Mouse (Mus musculus): ENCODE data around the gene Sept10.
"Not testable (repeated sequence)": the region's sequence is repeated elsewhere in the genome, so short reads cannot be mapped to it uniquely, and the experiment has no call there.

Gene Sept10

GRCm38 (mm10) chr10:59119001-59119400 is 102.6 kb downstream of the Sept10 start:
- DNase-seq, result no peak

GRCm38 (mm10) chr10:59117555-59117954 is 104.1 kb downstream of the Sept10 start:
- DNase-seq, result no peak

- DNase-seq, result no peak
These were observed 105.3 kb downstream of the Sept10 start for GRCm38 (mm10) chr10:59116331-59116730.

DNA sequence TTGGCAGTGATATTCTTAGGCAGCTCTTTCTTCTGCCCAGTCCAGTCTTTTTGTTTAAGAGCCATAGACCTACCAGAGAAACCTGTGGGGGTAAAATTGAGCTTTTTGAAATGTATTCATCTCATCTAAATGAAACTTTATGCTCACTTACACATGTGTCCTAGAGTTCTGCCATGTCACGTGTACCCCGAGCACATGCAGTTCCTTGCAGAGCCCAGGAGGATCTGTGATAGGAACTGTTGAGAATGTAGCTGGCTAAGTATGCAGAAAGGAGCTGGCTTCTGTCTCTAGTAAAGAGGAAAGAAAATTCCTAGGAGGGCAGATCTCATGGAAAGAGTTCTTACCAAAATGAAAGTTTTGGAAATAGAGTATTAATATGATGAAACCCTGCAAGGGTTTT is 106.0 kb downstream of the Sept10 start:
- DNase-seq, result no peak

- DNase-seq, result no peak
These were observed 106.9 kb downstream of the Sept10 start for GRCm38 (mm10) chr10:59114535-59115291.

- DNase-seq, result no peak
These were observed 108.3 kb downstream of the Sept10 start for GRCm38 (mm10) chr10:59113386-59113785.

DNA sequence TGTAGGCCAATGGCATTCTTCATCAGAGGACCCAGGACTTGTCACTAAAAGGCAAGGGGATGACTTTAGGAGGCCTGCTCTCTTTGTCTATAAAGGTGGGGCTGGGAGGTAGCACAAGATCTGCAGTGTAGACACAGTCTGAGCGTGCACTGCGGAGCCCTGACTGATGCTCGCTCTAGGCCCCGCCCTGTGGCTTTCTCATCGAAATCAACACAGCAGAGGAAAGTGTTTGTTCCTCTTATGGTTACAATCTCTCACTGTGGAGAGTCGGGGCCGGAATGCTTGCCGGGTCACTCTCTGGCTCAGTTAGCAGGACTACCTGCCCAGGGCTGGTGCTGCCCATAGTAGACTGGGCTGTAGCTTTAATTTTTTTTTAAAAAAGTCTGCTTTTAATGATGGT is 108.9 kb downstream of the Sept10 start:
- no peak for DNase-seq

- DNase-seq, result no peak
These were observed 111.3 kb downstream of the Sept10 start for GRCm38 (mm10) chr10:59110386-59110785.

- peak in 1 of 2 experiments; percentile 62 for DNase-seq
These were observed 112.6 kb downstream of the Sept10 start for GRCm38 (mm10) chr10:59109015-59109414.

- DNase-seq, result no peak
These were observed 115.0 kb downstream of the Sept10 start for GRCm38 (mm10) chr10:59106644-59107043.

GRCm38 (mm10) chr10:59105885-59106284 is 115.8 kb downstream of the Sept10 start:
- DNase-seq, result no peak

GRCm38 (mm10) chr10:59104683-59105082 is 117.0 kb downstream of the Sept10 start:
- DNase-seq, result no peak

GRCm38 (mm10) chr10:59103076-59103475 is 118.6 kb downstream of the Sept10 start:
- not testable (repeated sequence) for DNase-seq

- no peak for DNase-seq
These were observed 129.7 kb downstream of the Sept10 start for GRCm38 (mm10) chr10:59091988-59092387.

Measured in spleen, adult 18-20 months (tissue).